Mouse (Mus musculus) brain, embryonic 14.5 days (tissue): ENCODE measurements around the gene Gm5447.

Experiments
- CTCF ChIP-seq: fragments of 200-500 bp; IDR thresholded peaks from 2 replicates; pipeline ENCODE4 v1.5.1; 2012; ENCODE audit warnings: inconsistent platforms, mild to moderate bottlenecking, moderate library complexity, borderline replicate concordance; ENCODE audit not compliant: insufficient read depth, insufficient read length; ENCODE audit errors: extremely low read depth
- POLR2A ChIP-seq: fragments of 200-500 bp; IDR thresholded peaks from 2 replicates; pipeline ENCODE4 v1.6.1; 2012; ENCODE audit warnings: mild to moderate bottlenecking, inconsistent platforms, borderline replicate concordance; ENCODE audit not compliant: poor library complexity, insufficient read depth, insufficient read length, severe bottlenecking; ENCODE audit errors: extremely low read depth

GRCm38 (mm10) chr13:31023664-31024063 lies 49.7 kb downstream of the Gm5447 start:
- no peak for TF ChIP-seq POLR2A
- no peak for TF ChIP-seq CTCF
